Mouse (Mus musculus) cortical plate, adult 2 months (tissue): ENCODE measurements at regions not wholly inside any gene's neighbourhood (a gene's known extent, or its start where the extent isn't known, plus 50 kb on each side); places are given as distances from the start of the nearest gene placed in this dataset.

ENCODE experiments used
- CTCF ChIP-seq: fragments of 200-500 bp; IDR thresholded peaks from 2 replicates; pipeline ENCODE4 v1.5.1; 2011; ENCODE audit warnings: mild to moderate bottlenecking, control low read depth, low read length; ENCODE audit not compliant: insufficient read depth; ENCODE audit errors: extremely low read depth
- POLR2A ChIP-seq: fragments of 200-500 bp; IDR thresholded peaks from 2 replicates; pipeline ENCODE4 v1.6.1; 2011; ENCODE audit warnings: mild to moderate bottlenecking, low read length, control low read depth; ENCODE audit not compliant: insufficient read depth; ENCODE audit errors: extremely low read depth

- no peak for TF ChIP-seq POLR2A
- no peak for TF ChIP-seq CTCF
Observed at GRCm38 (mm10) chr15:63692491-63693295, 152.3 kb downstream of the Gsdmc2 start.
